In the genomic region with DNA sequence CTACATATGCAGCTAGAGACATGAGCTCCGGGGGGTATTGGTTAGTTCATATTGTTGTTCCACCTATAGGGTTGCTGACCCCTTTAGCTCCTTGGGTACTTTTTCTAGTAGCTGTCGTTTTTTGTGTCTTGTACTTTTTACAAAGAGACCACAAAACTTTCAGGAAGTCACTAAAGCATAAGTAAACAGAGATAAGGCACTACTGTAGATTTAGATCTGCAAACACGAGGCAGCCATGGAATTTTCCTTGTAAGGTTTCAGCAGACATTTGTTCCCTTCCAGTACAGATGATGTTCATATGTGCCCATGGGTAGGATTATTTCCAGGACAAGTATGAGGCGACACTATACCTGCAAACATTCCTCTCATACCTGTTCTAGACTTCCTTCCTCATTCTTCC, we compare ENCODE assay signal across 17 mouse cellular contexts.
"Had no signal": no experiment of that assay in that cellular context is flagged by ENCODE, and none has a peak within 500 bp of the region (broad histone marks: within the 10 kb centered on the region; RNA-seq: fewer than 3 reads in every experiment).

No protein-coding gene starts in this region.

- H3K4me1 ChIP-seq: kidney, embryonic 15.5 days; limb, embryonic 12.5 days; liver, embryonic 13.5 days; midbrain, embryonic 15.5 days; neural tube, embryonic 13.5 days had no signal

- ATAC-seq: liver, postnatal 0 days; midbrain, embryonic 15.5 days had no signal

- H3K4me3 ChIP-seq: kidney, embryonic 15.5 days; limb, embryonic 12.5 days; liver, embryonic 13.5 days; megakaryocyte, embryonic 14.5 days; midbrain, embryonic 15.5 days; neural tube, embryonic 13.5 days had no signal

- H3K9me3 ChIP-seq: kidney, embryonic 15.5 days; limb, embryonic 12.5 days; liver, embryonic 13.5 days; megakaryocyte, embryonic 14.5 days; midbrain, embryonic 15.5 days; neural tube, embryonic 13.5 days had no signal

- H3K27ac ChIP-seq: kidney, embryonic 15.5 days; limb, embryonic 12.5 days; liver, embryonic 13.5 days; macrophage; midbrain, embryonic 15.5 days; neural tube, embryonic 13.5 days had no signal

- H3K9ac ChIP-seq: kidney, embryonic 15.5 days; limb, embryonic 12.5 days; liver, embryonic 13.5 days; liver, postnatal 0 days; midbrain, embryonic 15.5 days; neural tube, embryonic 13.5 days had no signal

- DNase-seq: kidney, adult 2 months; kidney, postnatal 14 days; liver; liver, embryonic 13.5 days; liver, postnatal 0 days; retina, postnatal 1 day; right cerebral cortex, postnatal 4 days; spleen, adult 18-20 months; thymus, adult 2 months; thymus, postnatal 36 days had no signal

- H3K36me3 ChIP-seq: kidney, embryonic 15.5 days; limb, embryonic 12.5 days; liver, embryonic 13.5 days; midbrain, embryonic 15.5 days; neural tube, embryonic 13.5 days had no signal

- H3K27me3 ChIP-seq: kidney, embryonic 15.5 days; limb, embryonic 12.5 days; liver, embryonic 13.5 days; megakaryocyte, embryonic 14.5 days; midbrain, embryonic 15.5 days; neural tube, embryonic 13.5 days had no signal

- H3K4me2 ChIP-seq: kidney, embryonic 15.5 days; limb, embryonic 12.5 days; liver, embryonic 13.5 days; midbrain, embryonic 11.5 days; midbrain, embryonic 15.5 days; neural tube, embryonic 13.5 days had no signal
